Mouse (Mus musculus) CD4-positive, CD25-positive, alpha-beta regulatory T cell, adult 4 months (primary cell): Measurements from ENCODE around the gene Ezr. TPM values are rescaled to one million over a fixed set of nuclear protein-coding genes. Genes with fewer than 3 reads are reported as not detected.

ENCODE experiments used
- ATAC-seq: one replicate; pipeline ENCODE4 v1.8.0; 2017
- polyA plus RNA-seq, 2 experiments: library from polyadenylated mRNA; unstranded; fragments of 100-300 nt; shearing (Covaris generic); gene quantifications; one replicate each; pipeline ENCODE4 v1.2.1; 2017

The Ezr gene
- polyA plus RNA-seq, 2 experiments from 2014 or later = 110 to 136 TPM

DNA sequence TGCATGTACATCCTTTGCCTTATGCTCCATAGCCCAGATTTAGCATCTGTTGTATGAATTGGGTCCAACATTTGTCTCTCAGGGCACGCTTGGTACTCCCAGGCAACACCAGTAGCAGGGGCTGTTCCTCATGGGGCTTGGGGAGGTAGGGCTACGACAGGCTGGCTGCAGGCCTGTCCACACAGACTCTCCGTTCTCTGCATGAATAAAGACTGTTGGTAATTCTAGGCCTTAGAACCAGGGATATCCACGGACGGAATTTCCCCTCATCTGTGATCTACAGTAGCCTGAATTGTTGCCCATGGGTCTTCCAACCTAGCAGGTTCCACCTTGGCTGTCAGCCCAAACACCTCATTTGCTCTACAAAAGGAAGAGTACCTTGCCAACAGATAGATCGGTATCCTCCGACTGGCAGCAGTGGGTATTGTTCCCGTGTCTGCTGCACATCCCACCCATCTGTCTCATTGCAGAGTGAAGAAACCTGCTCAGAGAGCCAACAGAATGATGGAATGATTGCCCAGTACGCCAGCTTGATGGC, 7.1 kb upstream of the Ezr start:
- no peak for ATAC-seq

DNA sequence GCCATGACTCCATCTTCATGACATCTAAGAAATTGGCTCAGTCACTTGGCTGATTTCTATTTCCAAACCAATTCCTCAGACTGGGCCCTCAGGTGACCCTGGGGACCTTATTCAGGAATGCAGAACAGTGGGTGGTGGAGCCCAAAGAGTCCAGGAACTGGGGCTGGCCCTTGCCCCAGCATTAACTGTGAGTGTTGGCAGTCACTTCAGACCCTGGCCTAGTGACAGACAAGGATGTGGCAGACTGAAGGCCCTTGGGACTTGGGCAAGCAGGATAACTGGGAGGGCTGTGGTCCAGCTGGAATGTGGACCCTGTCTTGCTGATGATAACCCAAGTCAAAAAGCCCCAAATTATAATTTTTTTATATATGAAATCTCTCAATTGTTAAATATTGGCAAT, 6.5 kb upstream of the Ezr start:
- ATAC-seq = no peak

DNA sequence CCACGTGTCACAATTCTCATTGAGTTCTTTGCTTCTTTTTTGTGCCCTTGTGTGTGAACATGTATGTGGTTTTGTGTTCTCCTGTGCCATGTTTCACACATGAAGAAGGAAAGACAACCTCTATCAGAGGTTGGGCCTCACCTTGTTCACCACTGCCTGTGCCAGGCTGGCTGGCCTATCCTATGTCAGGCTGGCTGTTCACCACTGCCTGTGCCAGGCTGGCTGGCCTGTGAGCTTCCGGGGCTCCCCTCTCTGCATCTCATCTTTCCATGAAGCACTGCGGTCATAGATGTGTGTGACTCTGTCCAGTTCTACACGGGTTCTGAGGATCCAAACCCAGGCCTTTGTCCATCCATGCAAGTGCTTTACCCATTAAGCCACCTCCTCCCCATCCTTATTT, 4.7 kb upstream of the Ezr start:
- ATAC-seq = no peak

DNA sequence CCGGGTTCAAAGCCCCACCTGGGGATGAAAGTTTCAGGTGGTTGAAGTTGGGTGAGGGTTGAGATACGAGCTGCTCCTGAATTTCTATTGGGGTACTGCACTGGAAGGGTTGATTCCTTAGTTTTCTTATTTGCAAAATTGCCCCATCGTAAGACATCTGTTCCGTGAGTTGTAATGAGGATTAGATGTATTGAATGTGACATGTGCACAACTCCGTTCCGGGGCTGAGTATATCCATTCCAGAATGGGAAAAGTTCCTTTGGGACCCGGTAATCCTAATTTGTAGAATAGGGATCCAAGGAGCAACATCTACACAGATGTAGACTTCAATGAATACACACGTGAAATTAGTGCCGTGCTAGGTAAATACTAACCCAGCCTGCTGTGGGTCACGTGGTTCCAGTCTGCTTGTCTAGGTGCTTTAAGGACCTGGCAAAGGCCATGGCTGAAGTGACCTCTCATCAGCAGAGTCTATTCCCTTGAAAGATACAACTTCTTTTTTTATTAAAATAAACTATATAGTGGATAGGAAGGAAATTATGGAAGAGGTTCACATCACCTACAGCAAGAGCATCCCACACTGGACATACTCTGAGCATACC, 1.3 kb upstream of the Ezr start:
- no peak for ATAC-seq

DNA sequence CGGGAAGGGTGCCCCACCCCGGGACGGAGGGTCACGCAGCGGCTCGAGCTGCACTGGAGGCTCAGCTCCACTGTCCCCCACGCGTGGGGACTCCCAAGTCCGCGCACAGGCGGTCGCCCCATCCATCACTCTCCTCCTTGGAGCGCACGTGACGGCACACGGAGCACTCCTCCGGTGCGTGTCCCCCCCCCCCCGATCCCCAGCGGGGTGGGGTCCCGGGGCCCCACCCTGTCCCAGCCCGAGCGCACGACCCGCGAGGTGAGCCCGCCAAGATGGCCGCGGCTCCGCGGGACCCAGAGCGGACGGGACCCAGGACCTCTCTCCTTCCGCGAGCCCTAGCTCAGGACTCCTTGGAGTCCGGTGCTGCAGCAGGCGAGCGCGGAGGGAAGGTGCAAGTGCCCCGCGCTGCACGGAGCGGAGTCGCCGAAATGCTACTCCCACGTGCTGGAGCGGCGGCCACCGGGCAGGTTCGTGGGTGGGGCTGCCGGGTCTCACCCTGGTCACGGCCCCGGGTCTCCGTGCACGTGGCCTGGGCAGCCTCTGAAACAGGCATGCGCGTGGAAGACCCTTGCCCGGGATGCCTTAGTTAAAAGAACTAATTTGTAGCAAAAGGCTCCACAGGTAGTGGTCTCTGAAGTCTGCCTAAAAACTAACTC, 550 bp upstream of the Ezr start:
- ATAC-seq = peak; percentile 2

DNA sequence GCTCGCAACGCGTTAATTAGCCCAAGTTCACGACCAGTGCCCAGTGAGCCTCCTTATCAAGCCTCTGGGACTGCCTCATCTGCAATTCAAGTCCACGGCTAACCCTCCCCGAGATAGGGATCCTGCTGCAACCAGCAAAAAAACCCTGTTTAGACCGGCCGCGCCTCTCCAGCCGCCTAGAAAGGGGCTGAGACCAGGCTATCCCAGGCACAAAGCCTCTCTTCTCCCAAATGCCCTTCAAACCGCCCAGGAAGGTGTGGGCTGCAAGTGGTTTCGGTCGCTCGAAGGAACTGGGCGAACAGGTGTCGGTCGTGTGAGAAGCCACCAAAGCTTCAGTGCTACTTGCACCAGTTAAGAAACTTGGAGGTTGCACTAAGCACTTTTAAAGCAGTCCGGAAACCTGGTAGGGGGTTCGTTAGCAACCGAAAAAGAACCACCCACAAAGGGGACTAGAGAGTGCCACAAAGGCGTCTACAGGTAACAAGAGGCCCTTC, 504 bp downstream of the Ezr start:
- ATAC-seq = peak; percentile 10

DNA sequence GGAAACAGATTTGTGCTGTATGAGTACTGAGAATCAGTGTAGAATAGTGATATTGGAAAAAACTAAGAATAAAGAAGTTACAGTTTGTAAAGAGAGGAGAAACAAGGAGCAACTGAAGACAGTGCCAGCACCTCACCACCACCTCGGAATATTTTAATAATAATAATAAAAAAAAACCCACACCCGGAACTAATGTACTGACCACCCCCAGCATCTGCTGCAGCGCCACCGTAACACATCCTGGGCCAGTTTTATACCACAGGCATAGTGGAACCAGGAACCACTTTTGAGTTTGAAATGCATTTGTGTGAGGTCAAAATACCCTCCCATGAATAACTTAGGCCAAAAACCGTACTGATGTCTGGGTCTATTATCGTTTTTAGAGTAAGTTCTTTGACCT, 1.3 kb downstream of the Ezr start:
- no peak for ATAC-seq

DNA sequence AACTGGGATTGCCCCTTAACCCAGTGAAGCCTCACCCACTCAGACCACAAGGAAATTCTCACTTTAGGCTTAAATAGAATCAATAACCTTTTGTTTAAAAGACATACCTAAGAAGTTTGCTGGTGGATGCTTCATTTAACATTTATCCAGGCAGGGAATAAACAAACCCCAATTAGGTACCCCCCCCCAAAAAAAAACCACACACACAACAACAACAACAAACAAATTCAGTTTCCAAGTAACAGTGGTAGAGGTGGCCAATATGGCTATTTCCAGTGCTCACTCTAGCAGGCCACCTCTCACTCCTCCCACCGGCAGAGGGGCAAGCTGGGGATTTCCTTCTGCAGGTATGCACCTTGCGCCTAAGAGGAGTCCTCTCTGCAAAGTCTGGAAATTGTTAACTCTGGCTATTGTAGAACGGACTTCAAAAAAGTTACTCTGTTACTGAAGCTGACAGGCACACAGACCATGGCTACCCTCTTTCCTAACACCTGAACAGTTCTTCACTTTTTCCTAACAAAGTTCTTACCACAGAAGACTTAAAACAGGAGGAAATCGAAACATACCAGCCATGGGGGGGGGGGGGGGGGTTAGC, 2.0 kb downstream of the Ezr start:
- ATAC-seq = no peak

DNA sequence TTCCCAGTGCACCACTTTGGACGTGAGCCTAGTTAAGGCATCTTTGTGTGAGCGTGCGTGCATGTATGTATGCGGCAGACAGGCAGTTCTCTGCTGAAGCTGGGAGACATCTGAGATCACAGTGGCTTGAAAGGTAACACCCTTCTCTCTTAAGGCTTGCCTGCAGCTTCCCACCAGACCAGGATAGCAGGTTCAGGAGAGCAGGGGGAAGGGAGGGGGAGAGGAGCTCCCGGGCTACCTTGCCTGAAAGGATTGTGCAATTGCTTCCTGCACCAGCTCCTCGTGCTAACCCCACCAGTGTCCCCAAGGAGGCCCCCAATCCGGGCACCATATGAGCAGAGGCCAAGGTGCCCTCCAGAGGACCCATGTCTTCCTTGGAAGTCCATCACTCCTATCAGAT, 3.0 kb downstream of the Ezr start:
- no peak for ATAC-seq

DNA sequence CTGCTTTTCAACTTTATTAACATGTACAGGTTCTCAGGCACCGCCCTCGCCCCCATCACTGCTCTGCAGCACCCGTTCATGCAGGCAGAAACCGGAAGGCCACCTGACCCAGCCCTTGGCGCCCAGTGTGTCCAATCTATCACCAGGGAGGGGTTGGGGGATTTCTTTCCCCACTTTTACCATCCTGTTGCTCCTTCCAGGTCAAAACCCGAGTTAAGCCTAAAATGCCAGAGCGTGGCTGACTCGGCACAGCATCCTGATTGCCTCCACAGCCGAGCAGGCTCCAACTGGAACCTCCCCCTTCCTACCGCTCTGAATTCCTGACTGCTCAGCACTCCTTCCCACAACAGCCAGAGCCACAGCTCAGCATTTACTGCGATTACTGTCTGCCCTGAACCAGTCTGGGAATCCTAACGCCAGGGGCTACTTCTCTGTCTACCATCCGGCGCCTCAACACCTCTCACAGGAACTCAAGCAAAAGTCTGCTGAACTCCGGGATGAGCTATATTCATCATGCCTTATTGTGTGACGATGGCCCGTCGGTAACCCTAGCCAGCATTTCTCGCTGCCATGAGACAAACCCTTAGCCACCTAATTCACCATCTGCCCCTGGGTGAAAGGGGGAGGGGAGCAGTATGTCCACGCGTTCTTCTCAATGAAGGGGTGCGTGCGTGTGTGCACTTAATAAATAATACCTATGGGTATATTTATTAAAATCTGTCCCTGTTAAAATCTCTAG, 3.6 kb downstream of the Ezr start:
- ATAC-seq = no peak

DNA sequence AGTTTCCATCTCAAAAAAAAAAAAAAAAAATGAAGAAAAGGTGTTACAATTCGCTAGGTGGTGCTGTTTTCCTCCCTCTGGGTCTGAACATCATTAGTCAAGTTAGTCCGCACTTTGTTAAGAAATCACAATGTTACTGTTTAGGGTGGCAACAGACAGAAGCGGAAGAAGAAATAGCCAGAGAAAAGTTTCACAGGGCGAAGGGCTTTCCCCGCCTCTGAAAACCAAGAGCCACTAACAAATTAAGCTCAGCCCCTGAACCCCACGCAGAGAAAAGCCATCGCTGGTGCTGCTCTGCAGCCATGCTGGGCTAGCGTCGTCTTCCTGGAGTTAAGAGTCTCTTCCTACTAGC, 4.3 kb downstream of the Ezr start:
- peak; percentile 47 for ATAC-seq

DNA sequence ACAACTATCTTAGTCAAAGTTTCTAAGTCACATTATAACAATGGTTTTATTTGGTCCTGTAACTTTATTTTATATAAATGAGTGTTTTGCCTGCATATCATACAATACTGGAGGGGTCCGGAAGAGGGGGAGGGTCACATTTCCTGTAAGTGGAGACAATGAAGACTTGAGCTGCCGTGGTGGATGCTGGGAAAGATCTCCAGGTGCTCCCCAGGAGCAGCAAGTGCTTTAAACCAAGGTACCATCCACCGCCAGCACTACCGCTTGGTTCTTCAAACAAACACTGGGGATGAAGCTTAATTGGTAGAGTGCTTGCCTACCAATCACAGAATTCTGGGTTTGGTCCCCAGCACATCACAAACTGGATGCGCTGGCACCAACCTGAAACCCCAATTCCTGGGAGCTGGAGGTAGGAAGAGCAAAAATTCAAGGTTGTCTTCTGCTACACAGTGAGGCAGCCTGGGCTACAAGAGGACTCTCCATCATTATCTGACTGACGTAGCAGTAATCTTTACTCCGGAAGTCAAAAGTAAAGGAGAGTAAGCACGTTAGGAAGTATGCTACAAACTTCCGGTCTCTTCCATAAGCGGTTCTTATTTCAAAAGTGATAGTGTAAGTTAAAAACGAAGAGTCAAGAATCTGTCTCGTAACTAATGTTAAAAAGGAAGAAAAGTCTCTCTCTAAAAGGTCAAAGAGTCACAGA, 4.8 kb downstream of the Ezr start:
- ATAC-seq = peak; percentile 59

DNA sequence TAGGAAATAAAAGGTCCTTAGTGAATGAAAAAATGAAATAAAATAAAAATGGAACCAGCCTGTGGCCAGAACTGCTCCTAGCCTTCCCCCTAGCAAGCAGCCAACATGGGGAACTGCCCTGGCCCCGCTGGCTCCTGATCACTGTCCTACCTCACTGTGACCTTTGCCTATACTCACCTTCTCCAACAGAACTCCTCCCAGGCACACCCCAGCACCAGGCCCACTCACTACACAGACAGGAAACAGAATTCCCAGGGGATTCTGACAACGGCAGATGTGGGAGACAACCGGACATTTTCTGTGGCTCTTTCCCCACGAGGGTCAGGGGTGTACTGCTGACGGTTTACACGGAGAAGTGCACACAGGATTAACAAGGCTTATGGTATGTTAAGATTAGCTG, 5.5 kb downstream of the Ezr start:
- ATAC-seq = no peak

DNA sequence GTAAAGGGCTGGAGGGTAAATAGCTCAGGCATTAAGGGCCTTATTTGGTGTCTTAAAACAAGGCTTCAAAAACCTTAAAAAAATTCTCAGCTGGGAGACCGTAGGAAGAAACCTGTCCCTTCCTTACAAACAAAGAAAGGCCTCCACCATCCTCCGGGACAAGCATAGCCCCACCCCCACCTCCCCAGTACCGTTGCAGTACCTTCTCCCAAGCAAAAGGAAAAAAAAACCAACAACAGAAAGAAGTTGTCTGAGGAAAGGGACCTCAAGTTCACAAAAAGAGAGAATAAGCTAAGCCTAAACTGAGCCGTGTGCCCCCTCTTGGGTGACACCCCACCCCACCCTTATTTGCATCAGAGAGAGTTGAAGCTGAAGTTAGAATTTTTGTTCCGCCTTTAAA, 6.0 kb downstream of the Ezr start:
- no peak for ATAC-seq

DNA sequence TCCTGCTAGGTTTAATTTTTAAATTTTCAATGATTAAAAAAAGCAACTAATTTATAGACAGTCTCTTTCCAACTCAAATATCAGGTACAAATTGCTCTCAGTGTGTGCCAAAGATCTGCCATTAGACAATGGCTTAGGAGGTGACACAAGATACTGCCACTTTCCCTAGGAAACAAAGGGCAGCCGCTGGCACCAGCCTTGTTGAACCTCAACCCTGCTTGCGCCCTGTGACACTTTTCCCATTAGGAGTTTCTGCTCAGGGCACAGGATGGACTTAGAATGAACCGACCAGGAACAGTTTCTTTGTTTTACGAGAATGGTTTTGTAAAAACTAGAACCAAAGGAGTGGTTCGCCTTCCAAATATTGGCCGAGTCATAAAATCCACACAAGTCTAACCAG, 6.5 kb downstream of the Ezr start:
- no peak for ATAC-seq

DNA sequence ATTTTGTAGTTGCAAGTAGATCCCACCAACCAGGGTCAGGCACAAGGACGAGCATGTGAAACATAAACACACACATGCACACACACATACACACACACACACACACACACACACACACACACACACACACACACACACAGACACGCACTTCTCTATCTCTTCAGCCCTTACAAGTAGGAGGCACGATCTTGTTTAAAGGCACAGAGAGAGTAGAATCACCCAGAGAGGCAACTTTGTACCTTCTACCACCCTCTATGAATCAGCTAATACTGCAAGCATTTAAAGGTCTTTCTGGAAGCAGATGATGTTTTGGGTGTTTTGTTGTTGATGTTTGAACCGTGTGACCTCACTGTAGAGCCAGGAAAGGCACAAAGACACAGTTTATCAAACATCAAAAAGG, 6.9 kb downstream of the Ezr start:
- no peak for ATAC-seq

DNA sequence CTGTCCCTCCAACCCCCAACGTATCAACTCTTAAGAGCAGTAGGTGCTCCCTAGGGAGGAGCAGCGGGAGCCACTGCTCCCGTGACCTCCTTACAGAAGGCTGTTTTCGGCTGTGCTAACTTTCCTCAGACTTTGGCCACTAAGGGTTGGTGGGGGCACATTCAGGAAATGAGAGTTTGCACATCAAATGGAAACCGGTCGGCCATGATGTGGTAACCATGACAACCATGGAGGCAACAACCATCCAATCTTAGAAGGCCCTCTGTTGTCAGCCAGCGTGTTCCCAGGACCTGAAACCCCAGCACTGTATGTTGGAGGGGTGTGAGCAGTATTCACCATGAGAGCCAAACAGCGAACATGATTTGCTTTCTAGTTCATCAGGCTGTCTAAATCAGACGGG, 7.4 kb downstream of the Ezr start:
- no peak for ATAC-seq

DNA sequence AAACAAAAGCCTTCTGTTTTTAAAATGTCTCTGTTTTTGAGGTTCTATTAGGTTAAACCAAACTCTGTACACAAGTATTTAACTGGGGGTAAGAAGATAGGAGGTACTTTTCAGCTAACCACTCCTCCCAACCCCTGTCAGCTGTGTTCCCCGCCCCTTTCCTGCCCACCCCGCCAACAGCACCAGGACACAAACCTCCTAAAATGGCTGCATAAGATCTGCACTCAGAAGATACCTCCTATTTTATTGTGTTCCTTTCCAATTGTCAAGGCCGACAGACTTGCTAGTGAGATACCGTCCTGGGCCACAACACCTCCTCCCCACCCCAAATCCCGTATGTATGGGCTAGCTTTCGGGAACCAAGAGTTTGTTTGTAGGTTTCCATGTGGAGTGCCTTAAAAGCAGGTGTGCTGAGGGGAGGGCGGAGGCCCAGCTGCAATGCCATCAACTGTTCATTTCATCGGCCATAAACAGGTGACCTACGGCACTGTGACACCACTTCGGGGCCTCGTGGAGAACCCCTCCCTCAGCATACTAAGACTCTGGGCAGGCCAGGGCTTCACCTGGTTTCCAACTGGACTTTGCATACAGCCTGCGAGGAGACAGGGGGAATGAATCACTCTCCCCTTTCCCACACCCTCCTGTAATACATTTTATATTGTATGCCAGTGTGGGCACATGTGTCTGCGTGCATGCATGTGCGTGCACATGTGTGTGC, 9.2 kb downstream of the Ezr start:
- no peak for ATAC-seq

DNA sequence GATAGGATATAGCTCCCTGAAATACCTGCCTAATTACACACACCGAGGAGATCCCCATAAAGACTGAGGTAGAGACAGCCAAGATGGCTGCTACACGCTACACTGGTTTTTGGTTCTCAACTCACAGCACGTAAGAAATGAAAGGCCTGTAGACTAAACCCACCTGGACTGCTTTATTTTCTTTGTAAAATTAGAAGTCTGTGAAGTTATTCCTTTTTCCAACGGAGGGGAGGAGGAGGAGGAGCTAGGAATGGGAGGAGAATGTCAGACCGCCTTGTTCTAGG, 10.2 kb downstream of the Ezr start:
- no peak for ATAC-seq

DNA sequence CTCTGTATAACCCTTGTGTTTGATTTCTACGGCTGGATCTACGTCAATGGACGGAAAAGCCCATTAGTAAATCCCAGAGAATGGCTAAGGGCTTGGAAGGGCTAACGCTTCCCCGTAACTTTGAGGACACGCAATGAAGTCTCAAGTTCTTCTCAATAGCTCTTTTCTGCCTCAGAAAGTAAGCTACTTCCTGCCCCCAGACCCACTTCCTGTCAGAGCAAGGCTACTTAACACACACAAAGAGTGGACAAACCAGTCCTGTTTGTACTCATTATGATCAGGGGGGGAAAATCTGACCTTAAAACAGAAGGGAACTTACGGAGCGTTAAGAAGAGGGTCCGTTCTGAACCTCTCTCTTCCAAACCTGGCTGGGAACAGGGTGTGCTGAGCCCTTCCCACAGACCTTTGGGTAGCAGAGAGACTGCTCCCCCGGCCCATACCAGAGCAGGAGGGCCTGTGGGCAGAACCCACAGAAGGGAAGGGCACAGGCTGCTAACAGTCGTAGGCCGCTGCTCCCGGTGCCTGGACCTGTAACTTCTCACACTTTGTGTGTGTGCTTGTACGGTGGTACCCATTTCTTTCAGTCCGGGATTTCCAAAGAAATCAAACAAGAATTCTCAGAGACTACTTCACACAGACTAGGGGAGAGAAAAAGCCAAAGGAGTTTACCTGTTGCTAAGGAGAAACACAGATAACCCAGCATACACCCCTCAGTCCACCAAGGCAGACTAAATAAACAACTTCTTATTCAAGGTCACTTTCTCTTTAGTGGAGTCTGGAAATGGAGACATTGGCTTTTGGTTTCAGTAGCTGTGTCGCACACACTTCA, 10.7 kb downstream of the Ezr start:
- peak; percentile 56 for ATAC-seq

DNA sequence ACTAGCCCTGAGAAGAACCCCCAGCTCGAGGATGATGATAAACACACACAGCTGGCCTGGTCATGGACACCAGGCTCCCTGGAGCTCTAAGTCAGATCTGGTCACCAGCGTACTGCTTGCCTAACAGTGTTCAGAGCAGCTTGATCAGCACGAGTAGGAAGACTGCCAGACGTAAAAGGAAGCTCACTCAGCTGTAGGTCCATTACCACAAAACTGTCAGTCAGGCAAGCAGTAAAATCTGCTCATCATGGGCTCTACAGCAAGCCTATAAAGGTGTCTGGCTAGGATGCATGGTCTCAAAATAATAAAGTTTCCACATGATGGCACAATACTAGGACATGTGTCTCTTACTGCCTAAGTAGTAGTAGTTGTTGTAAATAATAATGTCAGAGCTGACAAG, 13.0 kb downstream of the Ezr start:
- ATAC-seq = peak; percentile 28
